Mouse (Mus musculus) retina, postnatal 1 day (tissue): Measurements from ENCODE around the gene Ugt1a10.
"Not testable (repeated sequence)": the region's sequence is repeated elsewhere in the genome, so short reads cannot be mapped to it uniquely, and the experiment has no call there.

Experiments used
- DNase-seq: peaks from one replicate; pipeline ENCODE4 v3.0.0-alpha.2; 2012

The Ugt1a10 gene

GRCm38 (mm10) chr1:88215466-88216380, 160.5 kb downstream of the Ugt1a10 start:
- DNase-seq, result peak; percentile 10

- DNase-seq, result peak; percentile 13
These were observed 161.4 kb downstream of the Ugt1a10 start for GRCm38 (mm10) chr1:88216551-88216950.

GRCm38 (mm10) chr1:88217144-88217543, 162.0 kb downstream of the Ugt1a10 start:
- DNase-seq, result peak; percentile 9

GRCm38 (mm10) chr1:88217576-88217975, 162.4 kb downstream of the Ugt1a10 start:
- DNase-seq, result peak; percentile 9

GRCm38 (mm10) chr1:88218051-88218450, 162.9 kb downstream of the Ugt1a10 start:
- peak; percentile 6 for DNase-seq

- DNase-seq, result no peak
These were observed 163.4 kb downstream of the Ugt1a10 start for GRCm38 (mm10) chr1:88218591-88218990.

GRCm38 (mm10) chr1:88219054-88219453, 163.9 kb downstream of the Ugt1a10 start:
- DNase-seq, result no peak

GRCm38 (mm10) chr1:88220336-88220735, 165.1 kb downstream of the Ugt1a10 start:
- no peak for DNase-seq

- DNase-seq, result no peak
These were observed 167.0 kb downstream of the Ugt1a10 start for GRCm38 (mm10) chr1:88222216-88222615.

GRCm38 (mm10) chr1:88223011-88223515, 167.9 kb downstream of the Ugt1a10 start:
- DNase-seq, result not testable (repeated sequence)

- no peak for DNase-seq
These were observed 168.4 kb downstream of the Ugt1a10 start for GRCm38 (mm10) chr1:88223591-88223990.

GRCm38 (mm10) chr1:88224029-88224776, 169.0 kb downstream of the Ugt1a10 start:
- DNase-seq, result no peak

- not testable (repeated sequence) for DNase-seq
These were observed 170.1 kb downstream of the Ugt1a10 start for GRCm38 (mm10) chr1:88225301-88225700.

- no peak for DNase-seq
These were observed 170.6 kb downstream of the Ugt1a10 start for GRCm38 (mm10) chr1:88225741-88226140.

GRCm38 (mm10) chr1:88226670-88227379, 171.6 kb downstream of the Ugt1a10 start, which contains the start of gene Mroh2a:
TSS of gene Mroh2a (plus strand) at chr1:88226986.
- DNase-seq, result no peak

- no peak for DNase-seq
These were observed 172.3 kb downstream of the Ugt1a10 start for GRCm38 (mm10) chr1:88227482-88227881.

GRCm38 (mm10) chr1:88228121-88228520, 172.9 kb downstream of the Ugt1a10 start:
- no peak for DNase-seq

- DNase-seq, result no peak
These were observed 174.4 kb downstream of the Ugt1a10 start for GRCm38 (mm10) chr1:88229566-88229965.

GRCm38 (mm10) chr1:88229986-88230385, 174.8 kb downstream of the Ugt1a10 start:
- DNase-seq, result no peak

- no peak for DNase-seq
These were observed 175.2 kb downstream of the Ugt1a10 start for GRCm38 (mm10) chr1:88230421-88230820.

- DNase-seq, result no peak
These were observed 176.0 kb downstream of the Ugt1a10 start for GRCm38 (mm10) chr1:88230981-88231802.
